Mouse (Mus musculus): ENCODE results near the gene Gm11563.
"Not testable (repeated sequence)": the region's sequence is repeated elsewhere in the genome, so short reads cannot be mapped to it uniquely, and the experiment has no call there.

The Gm11563 gene

DNA sequence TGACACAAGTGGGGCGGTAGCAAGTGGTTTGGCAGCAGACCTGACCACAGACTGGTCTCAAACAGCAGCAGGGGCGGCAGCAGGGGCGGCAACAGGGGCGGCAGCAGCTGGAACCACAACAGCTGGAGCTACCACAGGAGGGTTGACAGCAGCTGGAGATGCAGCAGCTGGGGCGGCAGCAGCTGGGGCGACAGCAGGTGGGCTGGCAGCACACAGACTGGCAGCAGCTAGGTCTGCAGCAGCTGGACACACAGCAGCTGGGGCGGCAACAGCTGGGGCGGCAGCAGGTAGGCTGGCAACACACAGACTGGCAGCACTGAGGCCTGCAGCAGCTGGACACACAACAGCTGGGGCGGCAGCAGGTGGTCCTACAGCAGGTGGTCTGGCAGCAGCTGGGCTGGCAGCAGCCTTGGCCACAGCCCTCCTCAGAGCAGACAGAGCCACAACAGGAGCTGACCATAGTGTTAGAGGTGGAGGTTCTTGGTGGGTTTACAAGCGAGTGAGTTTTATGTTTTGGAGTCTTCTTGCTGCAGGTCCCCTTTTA, at the start of gene Gm11563:
TSS of gene Gm11563 (minus strand) at position 494 of the 544 bp plus-strand sequence.
- not testable (repeated sequence) for DNase-seq (ENCODE audit: inconsistent age in 2 of 2, low spot score in 1 of 2)

DNA sequence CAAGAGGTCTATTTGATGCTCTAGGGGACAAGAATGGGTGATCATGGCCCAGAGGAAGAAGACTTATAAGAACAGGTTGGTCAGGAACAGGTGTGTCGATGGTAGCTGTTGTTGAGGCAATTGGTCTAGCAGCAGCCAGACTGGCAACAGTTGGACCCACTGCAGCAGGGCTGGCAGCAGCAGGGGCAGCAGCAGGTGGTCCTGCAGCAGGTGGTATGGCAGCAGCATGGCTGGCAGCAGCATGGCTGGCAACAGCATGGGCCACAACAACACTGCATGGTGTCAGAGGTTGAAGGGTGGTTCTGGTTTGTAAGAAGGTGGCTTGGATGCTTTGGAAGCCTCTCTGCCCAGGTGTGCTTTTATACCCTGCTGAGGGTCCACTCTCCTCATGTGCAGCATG, 31.7 kb upstream of the Gm11563 start, which contains the start of gene Gm14190:
TSS of gene Gm14190 (minus strand) at position 278 of the 400 bp plus-strand sequence.
- DNase-seq (ENCODE audit: inconsistent age in 2 of 2, low spot score in 1 of 2): no peak

DNA sequence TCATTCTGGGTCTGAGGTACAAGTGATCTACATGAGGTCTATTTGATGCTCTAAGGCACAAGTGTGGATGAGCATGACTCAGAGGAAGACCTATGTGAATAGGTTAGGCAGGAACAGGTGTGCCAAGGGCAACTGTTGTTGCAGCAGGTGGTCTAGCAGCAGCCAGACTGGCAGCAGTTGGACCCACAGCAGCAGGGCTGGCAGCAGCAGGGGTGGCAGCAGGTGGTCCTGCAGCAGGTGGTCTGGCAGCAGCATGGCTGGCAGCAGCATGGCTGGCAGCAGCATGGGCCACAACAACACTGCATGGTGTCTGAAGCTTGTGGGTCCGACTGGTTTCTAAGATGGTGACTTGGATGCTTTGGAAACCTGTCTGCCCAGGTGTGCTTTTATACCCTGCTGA, 26.5 kb upstream of the Gm11563 start:
- not testable (repeated sequence) for DNase-seq (ENCODE audit: inconsistent age in 2 of 2, low spot score in 1 of 2)

DNA sequence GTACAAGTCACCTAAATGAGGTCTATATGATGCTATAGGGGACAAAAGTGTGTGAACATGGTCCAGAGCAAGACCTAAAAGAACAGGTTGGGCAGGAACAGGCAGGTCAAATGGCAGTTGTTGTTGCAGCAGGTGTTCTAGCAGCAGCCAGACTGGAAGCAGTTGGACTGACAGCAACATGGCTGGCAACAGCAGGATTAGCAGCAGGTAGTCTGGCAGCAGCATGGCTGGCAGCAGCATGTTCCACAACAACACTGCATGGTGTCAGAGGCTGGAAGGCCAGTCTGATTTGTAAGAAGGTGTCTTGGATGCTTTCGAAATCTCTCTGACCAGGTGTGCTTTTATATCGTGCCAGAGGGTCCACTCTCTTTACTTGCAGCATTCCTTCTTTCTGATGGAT, 24.7 kb upstream of the Gm11563 start:
- DNase-seq (ENCODE audit: inconsistent age in 2 of 2, low spot score in 1 of 2): no peak

DNA sequence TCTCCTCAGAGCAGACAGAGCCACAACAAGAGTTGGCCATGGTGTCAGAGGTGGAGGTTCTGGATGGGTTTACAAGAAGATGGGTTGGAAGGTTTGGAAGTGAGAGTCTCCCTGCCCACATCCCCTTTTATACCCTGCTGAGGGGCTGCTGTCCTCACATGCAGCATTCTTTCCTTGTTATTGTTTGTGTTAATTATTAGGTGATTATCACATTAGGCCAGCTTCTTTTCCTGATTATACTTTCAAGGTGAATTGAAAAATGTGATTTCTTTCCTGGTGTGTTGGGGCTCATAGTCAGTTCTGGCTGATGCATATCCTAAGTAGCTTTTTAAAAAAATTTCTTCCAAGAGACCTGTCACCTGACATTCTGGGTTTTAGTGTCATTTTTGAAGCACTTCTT, 7.1 kb upstream of the Gm11563 start, which contains the start of gene Krtap4-6:
TSS of gene Krtap4-6 (minus strand) at position 101 of the 400 bp plus-strand sequence.
- no peak for DNase-seq (ENCODE audit: inconsistent age in 2 of 2, low spot score in 1 of 2)

DNA sequence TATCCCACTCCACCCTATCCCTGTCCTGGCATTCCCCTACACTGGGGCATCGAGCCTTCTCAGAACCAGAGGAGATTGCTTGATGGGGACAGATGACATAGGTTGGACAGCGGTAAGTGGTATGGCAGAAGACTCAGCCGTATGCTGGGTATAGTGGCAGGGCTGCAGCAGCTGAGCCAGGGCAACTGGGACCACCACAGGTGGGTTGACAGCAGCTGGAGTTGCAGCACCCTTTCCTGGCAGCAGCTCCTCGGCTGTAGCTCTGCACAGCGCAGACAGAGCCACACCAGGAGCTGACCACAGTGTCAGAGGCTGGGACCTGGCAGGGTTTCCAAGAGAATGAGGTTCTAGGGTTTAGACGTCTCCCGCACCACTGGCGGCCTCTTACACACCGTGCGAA, 4.0 kb upstream of the Gm11563 start:
- no peak for DNase-seq (ENCODE audit: inconsistent age in 2 of 2, low spot score in 1 of 2)

DNA sequence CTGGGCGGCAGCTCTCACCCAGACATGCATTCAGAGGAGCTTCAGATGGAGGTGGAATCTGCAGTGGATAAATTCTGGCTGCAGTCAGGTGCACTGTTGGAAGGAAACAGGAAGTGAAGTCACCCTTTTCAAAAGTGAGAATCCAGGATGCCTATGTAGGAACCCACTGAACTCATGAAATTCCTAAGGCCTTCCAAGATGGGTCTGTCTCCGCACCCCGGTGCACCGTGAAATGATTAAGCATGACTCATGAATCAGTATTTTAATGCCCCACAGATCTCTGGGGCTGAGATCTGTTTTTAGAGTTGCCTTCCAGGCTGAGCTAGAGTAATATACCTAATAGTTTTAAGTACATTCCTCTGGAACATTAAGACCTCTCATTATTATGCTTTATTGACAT, 496 bp upstream of the Gm11563 start:
- no peak for DNase-seq (ENCODE audit: inconsistent age in 2 of 2, low spot score in 1 of 2)

DNA sequence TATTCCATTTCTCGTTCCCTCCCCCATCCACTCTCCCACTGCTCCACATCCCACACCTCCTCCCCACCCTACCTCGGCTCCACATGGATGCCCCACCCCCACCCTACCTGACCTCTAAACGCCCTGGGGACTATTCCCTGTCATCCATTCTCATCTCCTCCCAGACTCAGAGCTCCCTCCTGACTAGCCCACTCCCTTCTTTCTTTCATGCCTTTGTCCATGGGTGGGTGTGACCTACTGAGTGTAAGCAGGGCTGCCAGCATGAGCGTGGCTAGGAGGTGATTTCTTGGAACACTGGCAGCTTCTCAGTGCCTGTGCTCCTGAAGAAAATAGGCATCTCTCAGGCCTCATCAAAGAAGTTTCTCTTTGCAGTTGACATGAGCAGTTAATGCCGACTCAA, 1.7 kb downstream of the Gm11563 start:
- DNase-seq (ENCODE audit: inconsistent age in 2 of 2, low spot score in 1 of 2): no peak

DNA sequence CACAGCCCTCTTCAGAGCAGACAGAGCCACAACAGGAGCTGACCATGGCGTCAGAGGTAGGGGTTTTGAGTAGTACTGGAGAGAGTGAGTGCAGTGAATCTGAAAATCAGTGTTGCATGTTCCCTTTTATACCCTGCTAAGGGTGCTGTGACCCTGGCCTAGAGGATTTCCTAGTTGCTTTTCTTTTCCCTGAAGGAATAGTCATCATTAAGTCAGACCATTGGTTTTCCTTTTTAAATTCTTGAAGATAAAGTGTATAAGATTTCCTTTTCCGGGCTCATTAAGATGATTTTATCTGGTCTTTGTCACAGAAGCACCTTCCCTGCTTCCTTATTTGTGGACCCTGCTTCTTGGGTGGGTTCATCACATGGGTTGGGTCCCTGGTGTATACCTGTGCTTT, 8.6 kb downstream of the Gm11563 start, which contains the start of gene Gm11555:
TSS of gene Gm11555 (minus strand) at position 101 of the 400 bp plus-strand sequence.
- no peak for DNase-seq (ENCODE audit: inconsistent age in 2 of 2, low spot score in 1 of 2)

DNA sequence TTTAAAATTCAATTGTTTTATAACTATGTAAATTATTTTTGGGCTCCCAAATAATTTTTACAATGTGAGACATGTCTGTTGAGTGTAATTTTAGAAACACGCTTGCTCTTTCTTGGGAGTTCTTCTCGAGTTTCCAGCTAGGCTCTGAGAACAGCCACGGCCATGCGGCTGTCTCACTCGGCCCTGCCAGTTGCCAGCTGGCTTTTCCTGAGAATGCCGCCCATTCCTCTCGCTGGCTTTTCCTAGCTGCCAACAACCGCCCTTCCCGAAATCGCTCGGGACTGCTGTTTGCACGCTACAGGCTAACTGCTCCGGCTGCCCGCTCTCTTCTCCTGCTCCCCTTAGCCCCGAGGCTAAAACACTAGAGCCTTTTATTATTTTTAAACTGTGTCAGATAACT, 12.3 kb downstream of the Gm11563 start:
- no peak for DNase-seq (ENCODE audit: inconsistent age in 2 of 2, low spot score in 1 of 2)

DNA sequence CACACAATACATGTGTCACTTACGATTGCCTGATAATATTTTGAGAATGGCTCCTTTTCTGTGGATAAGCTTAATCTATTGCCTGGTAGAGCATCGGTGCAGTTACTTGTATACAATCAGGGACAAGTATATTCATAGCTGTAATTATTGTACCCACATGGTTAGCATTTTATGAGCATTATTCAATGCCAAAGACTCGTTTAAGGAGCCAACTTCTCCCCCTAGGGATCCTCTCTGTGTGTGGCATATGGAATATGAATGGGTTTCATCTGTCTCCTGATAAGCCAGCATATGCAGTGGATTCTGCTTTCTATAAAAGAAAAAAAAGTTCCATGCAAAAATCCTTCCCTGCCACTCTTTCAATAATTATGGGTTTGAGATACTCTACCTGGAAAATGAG, 14.4 kb downstream of the Gm11563 start:
- DNase-seq (ENCODE audit: inconsistent age in 2 of 2, low spot score in 1 of 2): no peak

DNA sequence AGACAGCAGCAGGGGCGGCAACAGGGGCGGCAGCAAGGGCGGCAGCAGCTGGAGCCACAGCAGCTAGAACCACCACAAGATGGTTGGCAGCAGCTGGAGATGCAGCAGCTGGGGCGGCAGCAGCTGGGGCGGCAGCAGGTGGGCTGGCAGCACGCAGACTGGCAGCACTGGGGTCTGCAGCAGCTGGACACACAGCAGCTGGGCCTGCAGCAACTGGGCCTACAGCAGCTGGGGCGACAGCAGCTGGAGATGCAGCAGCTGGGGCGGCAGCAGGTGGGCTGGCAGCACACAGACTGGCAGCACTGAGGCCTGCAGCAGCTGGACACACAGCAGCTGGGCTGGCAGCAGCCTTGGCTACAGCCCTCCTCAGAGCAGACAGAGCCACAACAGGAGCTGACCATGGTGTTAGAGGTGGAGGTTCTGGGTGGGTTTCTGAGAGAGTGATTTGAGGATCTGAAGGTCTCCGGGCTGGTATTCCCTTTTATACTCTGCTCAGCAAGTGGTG, 15.1 kb downstream of the Gm11563 start, which contains the start of gene Krtap4-7:
TSS of gene Krtap4-7 (minus strand) at position 455 of the 505 bp plus-strand sequence.
- not testable (repeated sequence) for DNase-seq (ENCODE audit: inconsistent age in 2 of 2, low spot score in 1 of 2)

DNA sequence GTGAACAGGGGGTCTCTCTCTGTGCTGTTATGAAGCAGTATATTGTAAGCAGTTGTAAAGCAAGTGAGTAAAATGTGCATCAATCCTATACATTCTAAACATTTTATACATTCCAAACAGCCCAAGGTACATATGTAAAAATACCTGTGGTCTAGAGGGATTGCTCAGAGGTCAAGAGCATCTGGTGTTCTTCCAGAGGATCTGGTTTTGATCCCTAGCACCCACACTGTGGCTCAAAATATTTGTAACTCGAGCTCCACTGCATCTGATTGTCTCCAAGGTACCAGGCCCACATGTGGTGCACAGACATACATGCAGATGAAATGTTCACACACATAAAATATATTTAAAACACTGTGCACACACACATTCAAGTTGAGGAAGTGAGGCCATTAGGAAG, 17.8 kb downstream of the Gm11563 start:
- DNase-seq (ENCODE audit: inconsistent age in 2 of 2, low spot score in 1 of 2): no peak

DNA sequence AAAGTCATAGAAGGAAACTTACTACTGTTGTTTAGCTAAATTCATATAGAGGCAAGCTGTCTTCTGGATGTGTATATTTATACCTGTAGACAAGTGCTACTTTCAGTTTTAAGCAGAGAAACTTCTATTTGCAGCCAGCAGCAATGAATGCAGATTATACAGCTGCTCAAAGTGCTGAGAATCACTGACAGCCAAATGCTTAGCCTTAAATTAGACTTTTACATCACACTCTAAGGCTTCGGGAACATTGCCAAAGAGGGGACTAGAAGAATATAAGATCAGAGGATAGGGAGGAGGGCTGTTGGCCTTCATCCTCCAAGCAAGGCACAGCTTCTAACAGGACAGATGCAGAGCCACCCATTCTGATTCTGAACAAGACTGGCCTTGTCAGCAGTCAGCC, 21.7 kb downstream of the Gm11563 start:
- DNase-seq (ENCODE audit: inconsistent age in 2 of 2, low spot score in 1 of 2): no peak

DNA sequence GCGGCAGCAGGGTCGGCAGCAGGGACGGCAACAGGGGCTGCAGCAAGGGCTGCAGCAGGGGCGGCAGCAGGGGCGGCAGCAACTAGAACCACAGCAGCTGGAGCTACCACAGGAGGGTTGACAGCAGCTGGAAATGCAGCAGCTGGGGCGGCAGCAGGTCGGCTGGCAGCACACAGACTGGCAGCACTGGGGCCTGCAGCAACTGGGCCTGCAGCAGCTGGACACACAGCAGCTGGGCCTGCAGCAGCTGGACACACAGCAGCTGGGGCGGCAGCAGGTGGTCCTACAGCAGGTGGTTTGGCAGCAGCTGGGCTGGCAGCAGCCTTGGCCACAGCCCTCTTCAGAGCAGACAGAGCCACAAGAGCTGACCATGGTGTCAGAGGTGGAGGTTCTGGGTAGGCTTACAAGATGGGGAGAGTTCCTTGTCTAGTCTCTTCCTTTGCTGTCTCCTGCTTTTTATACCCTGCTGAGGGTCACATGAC, 24.1 kb downstream of the Gm11563 start, which contains the start of gene Krtap4-2:
TSS of gene Krtap4-2 (minus strand) at position 432 of the 482 bp plus-strand sequence.
- DNase-seq (ENCODE audit: inconsistent age in 2 of 2, low spot score in 1 of 2): no peak

DNA sequence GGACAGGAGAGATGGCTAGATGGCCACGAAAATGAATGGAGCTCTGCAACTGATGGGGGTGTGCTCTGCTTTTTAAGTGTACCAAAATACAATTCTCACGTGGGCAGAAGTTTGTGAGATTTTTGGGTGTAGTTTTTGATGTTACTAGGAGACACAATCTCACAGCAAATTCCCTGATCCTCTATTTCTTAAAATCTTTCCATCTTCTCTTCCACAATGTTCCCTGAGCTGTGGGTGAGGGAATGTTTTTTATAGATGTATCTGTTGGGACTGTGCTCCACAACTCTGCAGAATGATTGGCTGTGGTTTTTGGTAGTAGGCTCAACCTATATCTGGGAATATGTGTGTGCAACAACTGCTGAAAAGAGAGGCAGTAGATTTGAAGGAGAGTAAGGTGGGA, 25.5 kb downstream of the Gm11563 start:
- DNase-seq (ENCODE audit: inconsistent age in 2 of 2, low spot score in 1 of 2): no peak

DNA sequence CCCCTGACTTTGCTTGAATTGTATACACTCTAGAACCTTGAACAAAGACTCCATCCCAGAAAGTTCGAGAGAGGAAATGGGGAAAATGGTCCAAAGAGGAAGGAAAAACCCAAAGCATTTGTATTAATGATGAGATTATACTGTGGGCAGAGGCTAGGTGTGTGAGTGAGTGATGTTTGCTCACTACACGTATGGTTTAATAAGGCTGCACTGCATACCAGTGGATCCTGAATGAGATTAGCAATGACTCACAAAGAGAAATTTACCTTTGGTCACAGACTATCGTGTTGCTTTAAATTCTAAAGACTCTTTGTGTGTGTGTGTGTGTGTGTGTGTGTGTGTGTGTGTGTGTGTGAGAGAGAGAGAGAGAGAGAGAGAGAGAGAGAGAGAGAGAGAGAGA, 27.9 kb downstream of the Gm11563 start:
- no peak for DNase-seq (ENCODE audit: inconsistent age in 2 of 2, low spot score in 1 of 2)

DNA sequence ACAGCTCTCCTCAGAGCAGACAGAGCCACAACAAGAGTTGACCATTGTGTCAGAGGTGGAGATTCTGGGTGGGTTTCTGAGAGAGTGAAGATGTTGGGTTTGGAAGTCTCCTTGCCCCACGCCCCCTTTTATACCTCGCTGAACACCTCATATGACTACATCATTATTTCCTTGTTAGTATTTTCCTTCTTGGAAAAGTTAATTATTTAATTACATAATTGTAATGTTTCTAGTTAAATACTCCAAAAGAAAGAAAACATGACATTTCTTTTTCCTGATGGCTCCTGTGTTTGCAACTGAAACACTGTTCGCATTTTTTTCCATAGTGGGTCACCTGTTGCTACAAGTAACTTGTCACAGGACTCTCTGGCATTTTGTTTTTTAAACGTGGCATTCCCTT, 30.6 kb downstream of the Gm11563 start, which contains the start of gene Krtap4-1:
TSS of gene Krtap4-1 (minus strand) at position 101 of the 400 bp plus-strand sequence.
- DNase-seq (ENCODE audit: inconsistent age in 2 of 2, low spot score in 1 of 2): no peak

DNA sequence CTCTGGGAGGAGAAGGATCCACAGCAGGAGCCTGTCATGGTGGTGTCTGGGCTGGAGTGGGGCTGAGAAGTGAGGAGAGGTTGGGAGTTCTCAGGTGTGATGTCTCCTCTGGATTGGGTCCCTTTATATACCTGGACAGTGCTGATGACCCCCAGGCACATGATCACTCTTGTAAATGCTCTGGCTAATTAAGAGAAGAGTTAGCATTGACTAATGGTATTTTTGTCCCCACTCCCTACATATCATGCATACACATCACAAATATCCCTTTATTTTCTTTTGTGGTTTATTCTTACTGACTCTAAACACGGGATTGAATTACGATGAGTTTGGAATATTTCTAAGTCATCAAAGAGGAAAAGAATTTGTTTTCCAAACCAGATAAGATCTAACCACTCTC, 38.4 kb downstream of the Gm11563 start, which contains the start of gene Gm11562:
TSS of gene Gm11562 (minus strand) at position 101 of the 400 bp plus-strand sequence.
- no peak for DNase-seq (ENCODE audit: inconsistent age in 2 of 2, low spot score in 1 of 2)

DNA sequence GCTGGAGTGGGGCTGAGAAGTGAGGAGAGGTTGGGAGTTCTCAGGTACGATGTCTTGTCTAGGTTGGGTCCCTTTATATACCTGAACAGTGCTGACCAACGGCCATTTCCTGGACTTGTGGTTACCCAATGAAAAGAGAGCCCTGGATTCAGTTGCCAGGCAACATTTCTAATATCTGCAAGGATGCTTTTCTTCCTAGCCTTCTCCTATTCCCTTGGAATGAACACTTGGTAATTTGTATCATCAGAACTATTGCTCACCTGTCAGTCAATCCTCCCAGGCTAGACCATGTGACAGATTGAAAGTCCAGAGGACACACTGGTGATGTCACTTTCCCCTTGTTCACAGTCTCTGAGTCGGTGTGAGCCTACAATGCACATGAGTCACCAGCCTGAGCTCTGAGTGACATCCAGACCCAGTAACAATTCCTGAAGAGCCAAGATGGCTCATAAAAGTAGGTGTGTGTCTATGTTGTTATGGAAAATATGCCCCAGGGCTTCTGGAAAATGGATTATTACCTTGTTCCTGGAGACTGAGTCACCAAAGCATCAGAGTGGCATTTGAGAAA, 43.9 kb downstream of the Gm11563 start, which contains the start of gene Krtap2-4:
TSS of gene Krtap2-4 (minus strand) at position 51 of the 568 bp plus-strand sequence.
- peak in 1 of 2 experiments; percentile 18 for DNase-seq (ENCODE audit: inconsistent age in 2 of 2, low spot score in 1 of 2)

DNA sequence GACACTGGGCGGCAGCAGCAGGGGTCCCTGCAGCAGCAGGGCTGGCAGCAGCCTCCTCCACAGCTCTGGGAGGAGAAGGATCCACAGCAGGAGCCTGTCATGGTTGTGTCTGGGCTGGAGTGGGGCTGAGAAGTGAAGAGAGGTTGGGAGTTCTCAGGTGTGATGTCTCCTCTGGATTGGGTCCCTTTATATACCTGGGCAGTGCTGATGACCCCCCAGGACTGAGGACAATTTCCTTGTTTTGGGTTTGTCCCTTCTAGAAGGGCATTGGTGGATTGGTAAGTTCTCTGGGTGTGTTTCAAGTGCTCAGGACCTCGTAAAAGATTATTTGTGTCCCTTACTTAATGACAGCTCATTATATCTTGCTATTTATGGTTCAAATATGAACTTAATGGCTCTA, 48.7 kb downstream of the Gm11563 start, which contains the start of gene Gm11937:
TSS of gene Gm11937 (minus strand) at position 101 of the 400 bp plus-strand sequence.
- DNase-seq (ENCODE audit: inconsistent age in 2 of 2, low spot score in 1 of 2): not testable (repeated sequence)

DNA sequence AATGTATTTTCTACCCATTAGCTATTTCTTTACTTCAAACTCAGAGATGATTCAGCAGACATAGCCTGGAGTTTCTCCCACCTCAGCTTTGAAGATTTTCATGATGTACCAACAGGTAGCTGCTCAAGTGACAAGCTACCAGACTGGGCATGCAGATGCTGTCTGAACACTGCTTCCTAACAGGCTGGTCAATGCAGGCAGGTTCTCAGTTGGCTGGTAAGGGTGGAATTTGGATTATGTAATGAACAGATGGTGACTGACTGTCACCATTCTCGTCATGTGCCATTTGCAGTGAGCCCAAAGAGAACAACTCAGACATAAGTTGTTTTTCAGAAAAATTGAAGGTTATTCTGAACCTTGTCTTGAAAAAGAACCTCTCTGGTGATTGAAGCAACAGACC, 49.6 kb downstream of the Gm11563 start:
- no peak for DNase-seq (ENCODE audit: inconsistent age in 2 of 2, low spot score in 1 of 2)

Data from adrenal gland, adult (tissue).